Mouse (Mus musculus) kidney, adult 8-10 months (tissue): ENCODE data around the gene Pde10a.
A peak's percentile ranks its signal among the peaks of the same experiment; 100 is the strongest.

Source experiments
- DNase-seq, 2 experiments: peaks; one replicate each; pipeline ENCODE4 v3.0.0; 2022

Pde10a gene

DNA sequence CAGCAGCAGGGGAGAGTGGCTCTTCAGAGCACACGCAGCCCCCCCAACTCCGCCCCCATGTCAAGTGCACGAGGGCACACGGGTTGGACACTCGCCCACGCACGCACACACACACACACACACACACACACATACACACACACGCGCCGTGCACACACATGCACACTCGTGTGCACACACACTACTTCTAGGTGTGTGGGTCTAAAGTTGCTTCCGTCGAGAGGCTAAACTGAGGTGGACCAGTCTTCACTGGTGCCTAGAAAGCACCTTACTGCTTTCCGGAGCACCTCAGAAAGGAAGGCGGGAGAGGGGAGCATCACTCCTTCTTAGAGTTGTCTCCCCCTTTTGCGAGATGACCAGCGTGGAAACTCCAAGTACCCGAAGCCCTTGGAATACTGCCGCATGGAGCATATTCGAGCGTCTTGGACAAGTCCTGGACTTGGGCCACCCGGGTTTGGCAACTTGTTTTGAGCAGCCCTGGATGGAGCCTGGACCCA lies at the start of gene Pde10a:
Gene Pde10a, plus strand, starts transcription at position 148 of the 497 bp plus-strand sequence.
- no peak for DNase-seq

DNA sequence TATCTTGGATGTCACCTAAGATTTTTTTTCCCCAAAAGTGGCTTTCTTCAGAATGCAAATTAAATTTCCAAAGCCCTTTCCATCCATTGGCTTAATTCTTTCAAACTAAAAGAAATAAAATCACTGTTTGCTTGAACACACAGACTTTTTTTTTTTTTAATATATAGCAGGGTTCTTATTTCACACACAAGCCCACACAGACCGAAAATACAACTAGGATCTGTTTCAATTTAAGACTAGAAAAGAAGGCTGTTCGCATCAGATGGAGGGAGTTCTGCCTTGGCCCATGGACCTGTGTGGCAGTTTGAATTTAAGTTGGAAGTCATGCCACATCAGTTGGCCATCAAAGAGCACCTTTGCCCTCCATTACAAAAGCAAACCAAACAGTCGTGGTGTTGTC lies 46.6 kb upstream of the Pde10a start:
- no peak for DNase-seq

- DNase-seq: no peak
These were observed 45.6 kb upstream of the Pde10a start for GRCm38 (mm10) chr17:8479493-8480128.

DNA sequence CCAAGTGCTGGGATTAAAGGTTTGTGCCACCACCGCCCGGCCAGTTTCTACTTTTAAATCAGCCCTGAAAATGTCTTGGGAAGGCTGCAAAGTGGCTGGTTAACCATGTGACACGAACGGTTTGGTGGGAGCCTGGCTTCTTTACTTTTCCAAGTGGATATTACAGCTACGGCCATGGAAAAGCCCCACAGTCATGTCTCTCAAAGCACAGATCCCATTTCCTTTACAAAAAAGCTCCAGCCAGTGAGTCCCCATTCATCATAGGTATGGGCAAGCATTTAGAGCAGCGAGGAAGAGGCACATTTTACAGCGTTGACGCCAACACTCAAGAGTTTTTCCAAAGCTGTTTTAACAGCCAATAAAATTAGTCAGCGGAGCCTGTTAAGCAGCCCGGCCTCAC lies 43.4 kb upstream of the Pde10a start:
- no peak for DNase-seq

DNA sequence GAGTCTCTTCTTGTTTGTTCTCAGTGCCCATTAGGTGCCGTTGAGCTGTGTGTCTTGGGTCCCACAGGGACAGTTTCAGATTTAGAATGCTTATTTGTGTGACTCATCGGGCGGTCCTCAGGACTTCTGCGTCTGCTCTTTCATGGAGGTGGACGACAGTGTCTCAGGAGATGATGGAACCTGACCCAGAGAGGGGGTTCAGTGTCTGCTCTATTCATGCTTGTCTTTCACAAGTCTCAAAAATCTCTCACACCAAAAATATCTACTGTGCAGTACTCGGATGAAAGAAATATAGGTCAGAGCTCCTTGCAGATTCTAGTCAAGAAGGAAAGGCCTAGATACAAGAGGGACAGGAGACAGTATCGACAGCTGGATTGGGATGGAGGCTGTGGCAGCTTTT lies 42.3 kb upstream of the Pde10a start:
- DNase-seq: no peak

DNA sequence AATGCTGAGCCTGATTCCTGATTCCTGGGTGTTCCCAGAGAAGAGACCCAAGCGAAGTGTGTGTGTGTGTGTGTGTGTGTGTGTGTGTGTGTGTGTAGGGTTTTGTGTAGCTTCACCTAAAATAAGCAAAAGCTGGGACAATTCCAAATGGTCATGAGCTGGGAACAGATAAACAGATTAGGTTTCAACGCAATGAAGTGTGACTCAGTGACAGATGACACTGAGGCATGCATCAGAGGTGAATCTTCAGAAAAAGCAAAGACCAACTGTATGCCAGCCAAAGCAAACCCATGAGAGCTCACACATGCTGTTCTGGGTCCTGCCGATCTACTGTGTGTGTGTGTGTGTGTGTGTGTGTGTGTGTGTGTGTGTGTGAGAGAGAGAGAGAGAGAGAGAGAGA lies 40.9 kb upstream of the Pde10a start:
- no peak for DNase-seq

DNA sequence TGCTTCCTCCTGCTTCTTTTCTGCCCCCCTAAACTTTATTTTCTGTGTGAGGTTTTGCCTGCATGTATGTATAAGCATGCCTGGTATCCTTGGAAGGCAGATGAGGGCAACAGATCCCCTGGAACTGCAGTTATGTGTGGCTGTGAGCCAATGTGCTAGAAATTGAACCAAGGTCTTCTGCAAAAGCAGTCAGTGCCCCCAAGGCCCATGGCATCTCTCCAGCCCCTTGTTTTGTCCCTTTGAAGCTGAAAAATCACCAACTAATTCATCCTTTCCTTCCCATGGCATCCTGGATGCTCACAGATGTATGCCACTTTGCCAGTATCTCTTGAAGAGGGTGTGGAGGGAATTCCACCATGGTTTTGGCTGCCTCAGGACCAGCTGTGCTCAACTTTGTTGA lies 40.0 kb upstream of the Pde10a start:
- DNase-seq: no peak

GRCm38 (mm10) chr17:8487824-8488223 lies 37.3 kb upstream of the Pde10a start:
- no peak for DNase-seq

- DNase-seq: no peak
These were observed 34.2 kb upstream of the Pde10a start for GRCm38 (mm10) chr17:8490971-8491370.

DNA sequence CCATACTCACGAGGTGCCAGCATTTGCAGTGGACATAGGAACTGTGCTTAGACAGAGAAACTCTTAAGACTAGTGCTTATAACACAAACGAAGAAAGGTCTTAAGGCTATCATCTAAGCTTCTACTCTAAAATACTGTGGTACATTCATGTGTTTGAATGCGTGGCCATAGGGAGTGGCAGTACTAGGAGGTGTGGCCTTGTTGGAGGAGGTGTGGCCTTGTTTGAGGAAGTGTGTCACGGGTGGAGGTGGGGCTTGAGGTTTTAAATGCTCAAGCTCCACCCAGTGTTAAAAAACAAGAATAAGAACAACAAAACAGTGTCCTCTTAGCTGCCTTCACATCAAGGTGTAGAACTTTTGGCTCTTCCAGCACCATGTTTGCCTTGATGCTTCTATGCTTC lies 31.7 kb upstream of the Pde10a start:
- no peak for DNase-seq

DNA sequence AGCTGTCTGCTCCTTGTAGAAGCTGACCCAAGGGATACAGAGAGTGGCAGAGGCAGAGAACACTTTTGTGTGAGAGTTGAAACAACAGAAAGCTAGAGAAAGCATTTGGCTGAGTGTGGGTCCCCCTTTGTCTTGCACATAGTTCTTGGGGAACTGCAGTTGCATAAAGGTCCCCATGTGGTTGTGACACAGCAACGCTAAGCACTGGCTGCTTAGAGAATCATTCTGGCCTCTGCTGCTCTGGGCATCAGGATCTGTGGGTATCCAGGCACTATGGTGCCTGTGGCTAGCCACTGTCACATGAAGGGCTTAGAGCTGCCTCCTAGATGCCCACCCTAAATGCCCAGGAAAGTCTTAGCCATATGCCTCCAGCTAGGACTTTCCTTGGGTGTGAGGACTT lies 27.0 kb upstream of the Pde10a start:
- DNase-seq: no peak

DNA sequence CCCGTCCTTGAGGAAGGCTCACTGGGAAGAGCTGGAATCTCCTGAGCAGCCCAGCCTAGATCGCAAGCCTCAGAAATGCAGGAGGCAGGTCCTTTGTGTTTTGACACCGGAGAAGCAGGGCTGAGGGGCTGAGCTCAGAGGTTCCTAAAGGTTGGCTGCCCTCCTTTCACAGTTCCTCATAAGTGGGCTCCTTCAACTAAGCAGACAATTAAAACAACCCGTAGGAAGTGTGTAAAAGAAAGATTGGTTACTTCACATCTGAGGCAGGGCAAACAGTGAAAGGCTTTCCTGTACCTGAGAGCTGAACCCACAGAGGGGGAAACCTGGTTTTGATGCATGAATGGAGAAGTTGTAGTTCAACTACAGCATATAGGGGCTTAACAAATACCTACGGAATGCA lies 26.5 kb upstream of the Pde10a start:
- DNase-seq: no peak

- DNase-seq: no peak
These were observed 25.5 kb upstream of the Pde10a start for GRCm38 (mm10) chr17:8499564-8500117.

GRCm38 (mm10) chr17:8504381-8504780 lies 20.8 kb upstream of the Pde10a start:
- no peak for DNase-seq

DNA sequence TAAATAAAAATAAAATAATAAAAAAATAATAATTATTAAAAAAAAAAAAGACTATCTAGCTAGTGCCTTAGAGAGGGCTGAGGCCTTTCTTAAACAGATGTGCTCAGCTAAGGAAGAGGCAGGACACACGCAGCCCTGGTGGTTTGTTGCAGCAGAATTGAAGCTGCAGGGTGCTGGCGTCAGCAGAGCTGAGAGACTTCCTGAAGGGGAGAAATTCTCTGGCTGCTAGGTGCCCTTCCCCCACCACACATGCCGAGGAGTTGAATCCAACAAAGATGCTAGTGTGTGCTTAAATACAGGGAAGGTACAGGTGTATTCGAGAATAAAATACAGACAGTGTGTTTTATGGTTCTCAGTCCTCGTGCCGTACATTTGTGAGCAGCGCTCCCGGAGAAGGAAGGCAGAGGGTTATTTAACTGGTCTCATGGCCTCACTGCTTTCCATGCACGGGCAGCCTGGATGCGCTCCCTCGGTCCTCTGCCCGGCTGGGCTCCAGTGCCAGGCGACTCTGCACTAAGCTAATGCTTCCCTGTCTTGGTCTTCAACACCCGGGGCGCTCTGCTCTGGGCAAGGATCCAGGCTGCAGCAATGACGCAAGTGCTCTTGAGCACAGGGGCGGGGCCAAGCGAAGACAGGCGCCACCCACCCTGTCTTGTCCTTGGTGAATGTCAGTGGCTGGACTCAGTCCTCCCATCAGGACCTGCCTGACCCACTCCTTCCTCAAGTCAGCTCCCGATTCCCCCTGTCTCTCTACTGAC lies 19.3 kb upstream of the Pde10a start:
- DNase-seq: peak; percentile 73 to 86

GRCm38 (mm10) chr17:8506726-8507125 lies 18.4 kb upstream of the Pde10a start:
- DNase-seq: no peak

DNA sequence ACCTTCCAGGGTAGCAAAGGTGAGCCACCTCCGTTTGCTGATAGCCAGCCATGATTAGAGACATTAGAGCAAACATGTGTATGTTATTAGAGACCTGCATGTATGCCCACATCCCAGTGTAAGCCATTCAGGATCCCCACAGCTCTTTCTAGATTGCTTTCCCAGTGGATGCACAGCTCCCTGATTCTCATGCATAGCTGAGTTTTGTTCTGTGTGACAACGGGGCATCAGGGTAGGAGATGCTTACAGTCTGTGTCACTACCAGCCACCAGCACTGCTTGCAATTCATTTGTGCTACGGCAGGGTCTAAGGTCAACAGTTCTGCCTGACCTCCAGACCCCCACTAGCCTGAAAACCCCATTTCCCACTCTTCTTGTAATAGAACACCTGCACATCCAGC lies 17.5 kb upstream of the Pde10a start:
- DNase-seq: no peak

DNA sequence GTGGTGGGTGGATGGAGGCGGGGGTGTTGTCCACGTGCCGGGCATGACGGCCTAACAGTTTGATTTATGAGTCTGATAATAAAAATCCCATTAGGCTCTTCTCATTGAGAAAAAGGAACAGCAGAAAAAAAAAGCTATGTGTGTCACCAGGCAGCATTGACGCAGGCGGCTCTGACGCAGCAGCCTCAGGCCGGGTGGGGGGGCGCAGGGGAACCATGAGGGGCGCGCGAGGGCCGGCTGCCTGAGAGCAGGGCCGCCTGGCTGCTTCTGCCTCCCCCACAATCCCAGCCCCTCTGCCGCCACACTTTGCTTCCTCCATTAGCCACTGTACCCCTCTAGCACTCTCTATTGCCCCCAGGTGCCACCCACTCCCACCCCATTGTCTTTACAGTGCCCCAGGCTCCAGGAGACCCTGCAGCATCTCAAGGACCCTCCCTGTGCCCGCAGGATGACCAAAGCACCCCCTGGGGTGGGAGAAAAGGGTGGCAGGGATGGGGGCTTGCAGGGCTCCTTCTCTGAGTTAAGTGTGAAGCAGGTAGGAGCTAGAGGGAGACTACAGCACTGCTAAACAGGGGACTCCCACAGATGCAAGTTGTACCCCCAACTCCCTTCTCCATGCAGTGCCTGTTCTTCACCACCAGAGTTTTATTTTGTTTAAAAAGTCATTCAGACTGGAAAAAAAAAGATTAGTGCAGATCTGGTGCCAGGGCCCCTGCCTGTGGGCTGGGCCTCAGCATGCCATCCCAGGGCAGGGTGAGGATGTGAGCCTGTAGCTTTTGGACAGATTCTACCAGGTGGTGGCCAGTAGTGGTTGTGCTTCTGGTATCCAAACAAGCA lies 16.6 kb upstream of the Pde10a start:
- DNase-seq: peak; percentile 30 to 45

- DNase-seq: no peak
These were observed 9.2 kb upstream of the Pde10a start for GRCm38 (mm10) chr17:8516006-8516405.

DNA sequence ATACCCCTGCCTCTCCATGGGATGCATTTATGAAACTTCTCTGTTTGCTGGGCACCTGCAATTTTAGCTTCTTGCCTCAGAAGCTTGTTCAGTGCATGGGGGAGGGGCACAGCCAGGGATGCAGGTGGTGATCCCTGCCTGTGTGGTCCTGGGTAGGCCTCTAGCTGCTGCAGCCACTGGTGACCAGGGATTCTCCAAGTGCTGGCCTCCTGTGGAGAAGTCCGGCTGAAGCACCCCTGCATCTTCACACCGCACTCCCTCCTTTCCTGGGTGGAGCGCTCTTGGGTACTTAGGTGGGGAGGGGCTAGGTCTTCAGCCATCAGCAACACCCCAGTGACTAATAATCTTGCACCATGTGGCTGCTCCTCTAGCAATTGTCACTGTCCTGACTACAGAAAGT lies 1.2 kb upstream of the Pde10a start:
- no peak for DNase-seq

- DNase-seq: peak; percentile 62 to 67
These were observed 596 bp upstream of the Pde10a start for GRCm38 (mm10) chr17:8524387-8525165.

- DNase-seq: no peak
These were observed 984 bp downstream of the Pde10a start for GRCm38 (mm10) chr17:8525971-8526740.
